Mouse (Mus musculus) olfactory bulb, adult 2 months (tissue): Measurements from ENCODE around the gene Nagk. TPM values are rescaled to one million over a fixed set of nuclear protein-coding genes. Genes with fewer than 3 reads are reported as not detected.
A peak's percentile ranks its signal among the peaks of the same experiment; 100 is the strongest.
"Not testable (repeated sequence)": the region's sequence is repeated elsewhere in the genome, so short reads cannot be mapped to it uniquely, and the experiment has no call there.

Experiments
- H3K27ac ChIP-seq: fragments of 200-500 bp; 2 replicates; pipeline ENCODE4 v1.5.1; 2012; ENCODE audit warnings: low read depth, low read length; ENCODE audit not compliant: insufficient read depth
- H3K4me1 ChIP-seq: fragments of 200-500 bp; 2 replicates; pipeline ENCODE4 v1.6.1; 2012; ENCODE audit warnings: low read length; ENCODE audit not compliant: control insufficient read depth, insufficient read depth
- H3K4me3 ChIP-seq: fragments of 200-500 bp; 2 replicates; pipeline ENCODE4 v1.5.1; 2012; ENCODE audit warnings: mild to moderate bottlenecking, low read depth, low read length, moderate library complexity; ENCODE audit not compliant: insufficient read depth
- CTCF ChIP-seq: fragments of 200-500 bp; IDR thresholded peaks from 2 replicates; pipeline ENCODE4 v1.5.1; 2012; ENCODE audit warnings: low read depth, mild to moderate bottlenecking, low read length, moderate library complexity; ENCODE audit not compliant: insufficient read depth
- POLR2A ChIP-seq: fragments of 200-500 bp; IDR thresholded peaks from 2 replicates; pipeline ENCODE4 v1.6.1; 2012; ENCODE audit warnings: mild to moderate bottlenecking, low read depth, low read length, moderate library complexity; ENCODE audit not compliant: insufficient read depth
- WGBS: fragments of 180-500 bp; shearing (Covaris S2); methylation state at CpG from one replicate; pipeline ENCODE4 v1.1.7; 2018; 5-methylcytosine and 5-hydroxymethylcytosine counted together
- polyA plus RNA-seq: library from polyadenylated mRNA; stranded (reverse); fragments of >200 nt; gene quantifications from 2 replicates; pipeline ENCODE4 v1.2.4, GENCODE M21; 2012; ENCODE audit warnings: low replicate concordance; ENCODE audit not compliant: missing spikeins, insufficient read depth, insufficient read length

Gene Nagk
- polyA plus RNA-seq, 1 experiment, result not detected

- H3K27ac ChIP-seq, result no peak overlapping the region
- no peak for TF ChIP-seq POLR2A
- TF ChIP-seq CTCF, result no peak
- H3K4me1 ChIP-seq, result peaks cover 18% of the 10 kb centered on the region
- H3K4me3 ChIP-seq, result no peak overlapping the region
- 43% methylated on average over 9 of the region's 9 CpGs for WGBS
Measured at GRCm38 (mm10) chr6:83774126-83774525, 20.7 kb upstream of the Nagk start.

GRCm38 (mm10) chr6:83774781-83775563, 19.8 kb upstream of the Nagk start:
- whole genome bisulfite sequencing, result 1% methylated on average over 14 of the region's 14 CpGs

GRCm38 (mm10) chr6:83775638-83776293, 19.0 kb upstream of the Nagk start, which contains the start of gene Tex261:
Gene Tex261 (minus strand): TSS chr6:83775813.
- Histone ChIP-seq H3K4me1 (peaks cover 18% of the 10 kb centered on the region), H3K27ac (peak within 1 kb of the TSS; percentile 79), H3K4me3 (peak within 1 kb of the TSS; percentile 87)
- under 1% methylated on average over 45 of the region's 45 CpGs for WGBS
- TF ChIP-seq CTCF (peak; percentile 62), POLR2A (peak; percentile 88)

More at GRCm38 (mm10) chr6:83774781-83775563, 19.8 kb upstream of the Nagk start:
- H3K4me1 ChIP-seq, result peaks cover 18% of the 10 kb centered on the region
- no peak for TF ChIP-seq POLR2A
- no peak for TF ChIP-seq CTCF
- no peak overlapping the region for H3K27ac ChIP-seq
- peak overlapping the region; percentile 87 for H3K4me3 ChIP-seq

GRCm38 (mm10) chr6:83778306-83778705, 16.5 kb upstream of the Nagk start:
- 84% methylated on average over 7 of the region's 7 CpGs for whole genome bisulfite sequencing
- H3K4me1 ChIP-seq, result peaks cover 16% of the 10 kb centered on the region
- no peak overlapping the region for H3K27ac ChIP-seq
- no peak overlapping the region for H3K4me3 ChIP-seq
- TF ChIP-seq POLR2A (no peak), CTCF (no peak)

GRCm38 (mm10) chr6:83779026-83779425, 15.8 kb upstream of the Nagk start:
- Histone ChIP-seq H3K27ac (no peak overlapping the region), H3K4me1 (peaks cover 10% of the 10 kb centered on the region), H3K4me3 (no peak overlapping the region)
- no peak for TF ChIP-seq POLR2A
- TF ChIP-seq CTCF, result peak; percentile 52; the same call in 1 of the 2 replicates
- WGBS, result 6% methylated on average over 5 of the region's 5 CpGs

- 82% methylated on average over 3 of the region's 3 CpGs for WGBS
- no peak for TF ChIP-seq POLR2A
- TF ChIP-seq CTCF, result no peak
Measured at GRCm38 (mm10) chr6:83786426-83786825, 8.4 kb upstream of the Nagk start.

GRCm38 (mm10) chr6:83788554-83788953, 6.2 kb upstream of the Nagk start:
- WGBS, result 55% methylated on average over 7 of the region's 7 CpGs
- Histone ChIP-seq H3K4me3 (no peak overlapping the region), H3K27ac (no peak overlapping the region), H3K4me1 (no peaks in the 10 kb centered on the region)
- TF ChIP-seq POLR2A, result no peak
- TF ChIP-seq CTCF, result no peak

More at GRCm38 (mm10) chr6:83786426-83786825, 8.4 kb upstream of the Nagk start:
- H3K4me1 ChIP-seq, result no peaks in the 10 kb centered on the region
- no peak overlapping the region for H3K4me3 ChIP-seq
- no peak overlapping the region for H3K27ac ChIP-seq

GRCm38 (mm10) chr6:83790533-83790932, 4.2 kb upstream of the Nagk start:
- not testable (repeated sequence) for H3K27ac ChIP-seq, H3K4me1 ChIP-seq, H3K4me3 ChIP-seq
- 82% methylated on average over 5 of the region's 5 CpGs for WGBS

- TF ChIP-seq CTCF, result no peak
- TF ChIP-seq POLR2A, result no peak
- WGBS, result 70% methylated on average over 4 of the region's 4 CpGs
- Histone ChIP-seq H3K4me1 (0 out of 2 replicates have a peak, but pooled peaks cover 2% of the 10 kb centered on the region), H3K27ac (no peak overlapping the region), H3K4me3 (no peak overlapping the region)
Measured at GRCm38 (mm10) chr6:83791251-83791890, 3.4 kb upstream of the Nagk start.

GRCm38 (mm10) chr6:83795492-83795900, 714 bp downstream of the Nagk start:
- no peak for TF ChIP-seq POLR2A
- TF ChIP-seq CTCF, result no peak
- Histone ChIP-seq H3K27ac (peak overlapping the region; percentile 93), H3K4me1 (0 out of 2 replicates have a peak, but pooled peaks cover 2% of the 10 kb centered on the region), H3K4me3 (peak overlapping the region; percentile 72)
- WGBS, result 4% methylated on average over 13 of the region's 13 CpGs
